Mouse (Mus musculus): Measurements from ENCODE around the gene Sun1. TPM values are rescaled to one million over a fixed set of nuclear protein-coding genes. Genes with fewer than 3 reads are reported as not detected.

Sun1 gene
- polyA plus RNA-seq, 1 experiment from 2014 or later: 40.9 TPM

- H3K4me1 ChIP-seq (ENCODE audit: control insufficient read depth, insufficient read depth, low read depth, low read length): peaks cover 5% of the 10 kb centered on the region
- no peak for ATAC-seq
- H3K9me3 ChIP-seq (ENCODE audit: control insufficient read depth, low read length): no peaks in the 10 kb centered on the region
- H3K9ac ChIP-seq (ENCODE audit: low read depth, low read length): no peak overlapping the region
- 87% methylated on average over 5 of the region's 5 CpGs for WGBS
- no peak overlapping the region for H3K27ac ChIP-seq (ENCODE audit: low read depth, low read length)
- no peak overlapping the region for H3K4me2 ChIP-seq (ENCODE audit: low read length)
- no peaks in the 10 kb centered on the region for H3K27me3 ChIP-seq (replicated peaks; ENCODE audit: control insufficient read depth, insufficient read depth, low read length)
- H3K4me3 ChIP-seq (ENCODE audit: low read length): no peak overlapping the region
- H3K36me3 ChIP-seq (ENCODE audit: control insufficient read depth, insufficient read depth, low read length): peaks cover 18% of the 10 kb centered on the region
Observed at GRCm38 (mm10) chr5:139259853-139260252, 59.4 kb downstream of the Sun1 start.

- Histone ChIP-seq H3K4me1 (ENCODE audit: control insufficient read depth, insufficient read depth, low read depth, low read length) (no peaks in the 10 kb centered on the region; the same call in 1 of the 2 replicates), H3K4me3 (ENCODE audit: low read length) (no peak overlapping the region), H3K4me2 (ENCODE audit: low read length) (no peak overlapping the region), H3K27ac (ENCODE audit: low read depth, low read length) (no peak overlapping the region), H3K36me3 (ENCODE audit: control insufficient read depth, insufficient read depth, low read length) (peaks cover 25% of the 10 kb centered on the region), H3K9ac (ENCODE audit: low read depth, low read length) (no peak overlapping the region), H3K9me3 (ENCODE audit: control insufficient read depth, low read length) (no peaks in the 10 kb centered on the region), H3K27me3 (replicated peaks; ENCODE audit: control insufficient read depth, insufficient read depth, low read length) (no peaks in the 10 kb centered on the region)
- ATAC-seq: no peak
- 90% methylated on average over 4 of the region's 4 CpGs for WGBS
Observed at GRCm38 (mm10) chr5:139261403-139261802, 61.0 kb downstream of the Sun1 start.

DNA sequence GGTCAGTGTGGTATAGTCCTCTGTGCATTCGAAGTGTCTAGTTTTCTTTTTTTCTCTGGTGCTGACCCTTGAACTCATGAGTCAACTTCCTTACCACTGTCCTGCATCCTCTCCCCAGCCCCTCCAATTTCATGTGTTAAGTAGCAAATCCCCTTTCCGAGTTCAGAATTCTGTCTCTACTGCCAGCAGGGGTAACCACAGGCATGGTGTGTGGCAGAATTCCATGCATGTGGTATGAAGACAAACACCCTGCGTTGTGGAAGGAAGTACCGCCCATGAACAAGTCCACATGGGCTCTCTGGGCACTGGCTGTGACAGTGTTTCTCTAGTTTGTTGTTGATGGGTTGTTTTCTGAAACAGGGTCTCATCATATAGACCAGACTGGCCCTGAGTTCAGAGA is 67.2 kb downstream of the Sun1 start:
- Histone ChIP-seq H3K27me3 (replicated peaks; ENCODE audit: control insufficient read depth, insufficient read depth, low read length) (no peaks in the 10 kb centered on the region), H3K27ac (ENCODE audit: low read depth, low read length) (no peak overlapping the region), H3K4me1 (ENCODE audit: control insufficient read depth, insufficient read depth, low read depth, low read length) (no peaks in the 10 kb centered on the region), H3K4me3 (ENCODE audit: low read length) (no peak overlapping the region), H3K9ac (ENCODE audit: low read depth, low read length) (no peak overlapping the region), H3K36me3 (ENCODE audit: control insufficient read depth, insufficient read depth, low read length) (peaks cover 37% of the 10 kb centered on the region), H3K4me2 (ENCODE audit: low read length) (no peak overlapping the region), H3K9me3 (ENCODE audit: control insufficient read depth, low read length) (no peaks in the 10 kb centered on the region)
- 90% methylated on average over 4 of the region's 4 CpGs for WGBS
- no peak for ATAC-seq

GRCm38 (mm10) chr5:139270806-139271521 is 70.5 kb downstream of the Sun1 start:
- Histone ChIP-seq H3K27me3 (replicated peaks; ENCODE audit: control insufficient read depth, insufficient read depth, low read length) (no peaks in the 10 kb centered on the region), H3K9ac (ENCODE audit: low read depth, low read length) (no peak overlapping the region), H3K9me3 (ENCODE audit: control insufficient read depth, low read length) (no peaks in the 10 kb centered on the region), H3K36me3 (ENCODE audit: control insufficient read depth, insufficient read depth, low read length) (peaks cover 21% of the 10 kb centered on the region), H3K27ac (ENCODE audit: low read depth, low read length) (peak overlapping the region; percentile 51; the same call in 1 of the 2 replicates), H3K4me3 (ENCODE audit: low read length) (no peak overlapping the region), H3K4me2 (ENCODE audit: low read length) (no peak overlapping the region), H3K4me1 (ENCODE audit: control insufficient read depth, insufficient read depth, low read depth, low read length) (no peaks in the 10 kb centered on the region)
- ATAC-seq: no peak
- 57% methylated on average over 16 of the region's 16 CpGs for WGBS

DNA sequence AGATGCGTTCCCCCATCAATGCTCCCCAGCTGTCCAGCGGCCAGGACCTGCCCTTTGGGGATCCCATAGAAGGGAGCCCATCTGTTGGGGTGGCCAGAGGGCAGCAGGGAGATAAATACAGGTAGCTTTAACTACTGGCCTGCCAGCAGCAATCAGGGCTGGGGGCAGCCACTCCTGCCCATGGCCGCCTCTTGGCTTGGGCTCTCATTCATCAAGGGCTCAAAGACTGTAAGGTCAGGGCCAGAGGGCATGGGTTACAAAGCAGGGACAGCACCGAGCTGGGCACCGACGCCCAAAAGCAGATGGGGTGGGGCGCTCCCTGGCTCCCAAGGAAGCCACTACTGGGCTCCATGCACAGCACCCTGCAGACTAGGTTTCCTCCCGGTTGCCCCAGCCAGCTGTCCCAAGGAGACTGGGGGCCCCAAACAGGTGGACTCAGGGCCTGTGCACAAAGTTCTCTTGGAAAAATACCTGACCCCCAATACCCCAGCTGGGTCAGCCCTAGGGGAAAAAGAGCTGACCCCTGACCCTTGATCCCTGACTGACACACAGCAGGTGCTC is 71.6 kb downstream of the Sun1 start:
- H3K36me3 ChIP-seq (ENCODE audit: control insufficient read depth, insufficient read depth, low read length): peaks cover 15% of the 10 kb centered on the region; the same call in 1 of the 2 replicates
- no peak overlapping the region for H3K4me3 ChIP-seq (ENCODE audit: low read length)
- no peaks in the 10 kb centered on the region for H3K9me3 ChIP-seq (ENCODE audit: control insufficient read depth, low read length)
- no peak overlapping the region for H3K27ac ChIP-seq (ENCODE audit: low read depth, low read length)
- no peaks in the 10 kb centered on the region for H3K27me3 ChIP-seq (replicated peaks; ENCODE audit: control insufficient read depth, insufficient read depth, low read length)
- 43% methylated on average over 8 of the region's 8 CpGs for WGBS
- no peaks in the 10 kb centered on the region for H3K4me1 ChIP-seq (ENCODE audit: control insufficient read depth, insufficient read depth, low read depth, low read length)
- no peak overlapping the region for H3K4me2 ChIP-seq (ENCODE audit: low read length)
- no peak overlapping the region for H3K9ac ChIP-seq (ENCODE audit: low read depth, low read length)
- no peak for ATAC-seq

DNA sequence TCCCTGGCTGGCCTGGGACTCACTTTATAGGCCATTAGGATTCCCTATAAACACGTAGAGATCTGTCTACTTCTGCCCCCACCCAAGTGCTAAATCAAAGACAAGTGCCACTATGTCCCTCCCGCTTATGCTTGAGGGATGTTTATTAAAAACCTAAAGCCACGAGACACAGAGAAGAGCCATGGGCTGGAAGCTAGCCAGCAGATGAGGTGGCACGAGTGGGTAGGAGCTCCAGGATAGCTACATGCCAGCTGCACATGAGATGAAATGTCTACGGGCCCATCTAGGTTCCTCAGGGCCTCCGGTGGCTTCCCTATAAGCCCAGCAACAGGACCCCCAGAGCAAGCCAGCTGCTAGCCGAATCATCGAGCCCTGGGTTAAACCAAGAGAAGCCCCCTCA is 76.8 kb downstream of the Sun1 start:
- peaks cover 6% of the 10 kb centered on the region for H3K36me3 ChIP-seq (ENCODE audit: control insufficient read depth, insufficient read depth, low read length)
- no peak overlapping the region for H3K27ac ChIP-seq (ENCODE audit: low read depth, low read length)
- 76% methylated on average over 8 of the region's 8 CpGs for WGBS
- no peak for ATAC-seq
- no peaks in the 10 kb centered on the region; the same call in 1 of the 2 replicates for H3K4me1 ChIP-seq (ENCODE audit: control insufficient read depth, insufficient read depth, low read depth, low read length)
- H3K9ac ChIP-seq (ENCODE audit: low read depth, low read length): no peak overlapping the region
- no peak overlapping the region for H3K4me2 ChIP-seq (ENCODE audit: low read length)
- H3K4me3 ChIP-seq (ENCODE audit: low read length): no peak overlapping the region
- H3K27me3 ChIP-seq (replicated peaks; ENCODE audit: control insufficient read depth, insufficient read depth, low read length): no peaks in the 10 kb centered on the region
- H3K9me3 ChIP-seq (ENCODE audit: control insufficient read depth, low read length): no peaks in the 10 kb centered on the region

DNA sequence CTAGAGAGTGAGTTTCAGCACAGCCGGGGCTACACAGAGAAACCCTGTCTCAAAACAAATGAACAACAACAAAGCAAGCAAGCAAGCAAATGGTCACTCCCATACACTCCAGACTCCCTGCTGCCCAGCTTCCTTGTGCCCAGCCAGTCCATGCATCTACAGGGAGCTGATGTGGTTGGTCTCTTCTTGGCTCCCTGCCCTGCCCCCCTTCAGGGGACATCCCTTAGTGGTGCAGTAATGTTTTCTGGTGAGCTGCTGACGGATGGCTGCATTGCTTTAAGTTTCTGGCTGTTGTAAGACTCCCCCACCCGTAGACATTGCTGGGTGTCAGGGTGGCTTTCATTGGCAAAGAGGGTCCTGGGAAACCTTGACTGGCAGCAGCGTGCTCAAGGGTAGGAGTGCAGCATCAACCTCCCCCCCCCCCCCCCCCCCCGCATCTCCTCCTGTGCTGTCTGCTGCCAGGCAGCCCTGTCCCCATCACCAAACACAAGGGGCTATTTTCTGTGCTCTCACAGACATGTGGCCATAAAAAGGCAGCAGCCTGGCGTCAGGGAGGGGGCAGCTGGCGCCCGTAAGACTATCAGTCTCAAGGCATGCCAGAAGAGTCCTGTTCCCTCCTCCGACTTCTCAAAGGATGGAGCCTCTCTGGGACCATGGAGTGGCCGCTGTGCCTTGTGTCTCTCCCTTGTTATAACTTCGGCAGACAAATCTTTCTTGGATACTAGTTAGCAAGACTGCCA is 81.1 kb downstream of the Sun1 start:
- Histone ChIP-seq H3K4me3 (ENCODE audit: low read length) (no peak overlapping the region), H3K36me3 (ENCODE audit: control insufficient read depth, insufficient read depth, low read length) (peaks cover 4% of the 10 kb centered on the region; the same call in 1 of the 2 replicates), H3K27me3 (replicated peaks; ENCODE audit: control insufficient read depth, insufficient read depth, low read length) (no peaks in the 10 kb centered on the region), H3K27ac (ENCODE audit: low read depth, low read length) (no peak overlapping the region), H3K9me3 (ENCODE audit: control insufficient read depth, low read length) (no peaks in the 10 kb centered on the region), H3K9ac (ENCODE audit: low read depth, low read length) (no peak overlapping the region), H3K4me1 (ENCODE audit: control insufficient read depth, insufficient read depth, low read depth, low read length) (no peaks in the 10 kb centered on the region; the same call in 1 of the 2 replicates), H3K4me2 (ENCODE audit: low read length) (no peak overlapping the region)
- WGBS: 55% methylated on average over 11 of the region's 11 CpGs
- peak; percentile 43 for ATAC-seq

GRCm38 (mm10) chr5:139282191-139282590 is 81.8 kb downstream of the Sun1 start:
- H3K4me3 ChIP-seq (ENCODE audit: low read length): no peak overlapping the region
- ATAC-seq: peak; percentile 53
- H3K9me3 ChIP-seq (ENCODE audit: control insufficient read depth, low read length): no peaks in the 10 kb centered on the region
- 4% methylated on average over 15 of the region's 15 CpGs for WGBS
- H3K27ac ChIP-seq (ENCODE audit: low read depth, low read length): no peak overlapping the region
- H3K4me2 ChIP-seq (ENCODE audit: low read length): no peak overlapping the region
- H3K4me1 ChIP-seq (ENCODE audit: control insufficient read depth, insufficient read depth, low read depth, low read length): no peaks in the 10 kb centered on the region; the same call in 1 of the 2 replicates
- no peaks in the 10 kb centered on the region for H3K27me3 ChIP-seq (replicated peaks; ENCODE audit: control insufficient read depth, insufficient read depth, low read length)
- H3K9ac ChIP-seq (ENCODE audit: low read depth, low read length): no peak overlapping the region
- H3K36me3 ChIP-seq (ENCODE audit: control insufficient read depth, insufficient read depth, low read length): peaks cover 4% of the 10 kb centered on the region; the same call in 1 of the 2 replicates

Measured in hindbrain, embryonic 16.5 days (tissue).